Mouse (Mus musculus) heart, embryonic 11.5 days (tissue): ENCODE measurements at regions not wholly inside any gene's neighbourhood (a gene's known extent, or its start where the extent isn't known, plus 50 kb on each side); places are given as distances from the start of the nearest gene placed in this dataset.

Experiments
- ATAC-seq: fragments of 200-750 bp; cut with Nextera tagmentation; replicated peaks from 2 replicates; pipeline ENCODE4 v1.8.0; 2017; ENCODE audit warnings: moderate library complexity; ENCODE audit not compliant: insufficient number of reproducible peaks, low FRiP score, low TSS enrichment
- H3K27ac ChIP-seq: fragments of 300-500 bp; sonication (generic); 2 replicates; pipeline ENCODE4 v1.5.1; 2014; ENCODE audit warnings: mild to moderate bottlenecking, low read depth, low read length
- H3K27me3 ChIP-seq: fragments of 300-500 bp; sonication (generic); 2 replicates; pipeline ENCODE4 v1.6.1; 2014; ENCODE audit warnings: mild to moderate bottlenecking, low read length, mixed read lengths; ENCODE audit not compliant: control insufficient read depth, insufficient read depth
- H3K36me3 ChIP-seq: fragments of 300-500 bp; sonication (generic); 2 replicates; pipeline ENCODE4 v1.6.1; 2014; ENCODE audit warnings: mild to moderate bottlenecking, low read length, moderate library complexity, mixed read lengths; ENCODE audit not compliant: control insufficient read depth, insufficient read depth
- H3K4me1 ChIP-seq: fragments of 300-500 bp; sonication (generic); 2 replicates; pipeline ENCODE4 v1.6.1; 2014; ENCODE audit warnings: low read length; ENCODE audit not compliant: control insufficient read depth, insufficient read depth
- H3K4me2 ChIP-seq: fragments of 300-500 bp; sonication (generic); 2 replicates; pipeline ENCODE4 v1.6.1; 2014; ENCODE audit warnings: mild to moderate bottlenecking, moderate library complexity
- H3K4me3 ChIP-seq: fragments of 300-500 bp; sonication (generic); 2 replicates; pipeline ENCODE4 v1.5.1; 2014; ENCODE audit warnings: low read depth, low read length
- H3K9ac ChIP-seq: fragments of 300-500 bp; sonication (generic); 2 replicates; pipeline ENCODE4 v1.6.1; 2014; ENCODE audit warnings: mild to moderate bottlenecking, low read depth, low read length, moderate library complexity
- H3K9me3 ChIP-seq: fragments of 300-500 bp; sonication (generic); replicated peaks from 2 replicates; pipeline ENCODE4 v1.6.1; 2016; ENCODE audit warnings: low read length; ENCODE audit not compliant: control insufficient read depth
- WGBS: fragments of 180-500 bp; shearing (Covaris S2); extraction: QIAGEN DNeasy Blood & Tissue Kit; methylation state at CpG from one replicate; pipeline ENCODE4 v1.1.7; 2014; ENCODE audit not compliant: insufficient replicate concordance; 5-methylcytosine and 5-hydroxymethylcytosine counted together

GRCm38 (mm10) chr12:44006795-44007194, 203.3 kb downstream of the Dnajb9 start:
- H3K9ac ChIP-seq: no peak overlapping the region
- 60% methylated on average over 2 of the region's 2 CpGs for WGBS
- no peaks in the 10 kb centered on the region for H3K36me3 ChIP-seq

DNA sequence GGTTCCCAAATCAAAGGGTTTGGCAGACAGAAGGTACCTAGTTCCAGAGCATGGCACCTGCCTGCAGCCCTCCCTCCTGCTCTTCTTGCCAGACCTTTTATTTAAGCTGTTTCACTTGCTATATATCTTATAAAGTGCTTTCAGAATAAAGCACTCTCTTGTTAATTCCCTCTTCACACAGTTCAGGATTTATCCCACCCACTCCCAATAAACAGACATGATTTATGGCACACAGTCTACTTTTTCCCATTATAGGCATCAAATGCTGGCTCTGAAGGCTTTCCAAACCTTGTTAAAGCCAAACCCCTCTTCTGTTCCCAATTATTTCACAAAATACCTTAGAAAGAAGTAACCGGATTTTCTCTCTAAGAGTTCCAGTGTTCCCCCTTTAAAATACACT, 226.6 kb downstream of the Dnajb9 start:
- ATAC-seq: no peak
- Histone ChIP-seq H3K27ac (no peak overlapping the region), H3K27me3 (no peaks in the 10 kb centered on the region), H3K9me3 (no peaks in the 10 kb centered on the region), H3K9ac (no peak overlapping the region), H3K36me3 (no peaks in the 10 kb centered on the region), H3K4me1 (no peaks in the 10 kb centered on the region), H3K4me3 (no peak overlapping the region), H3K4me2 (no peak overlapping the region)
- WGBS: 83% methylated on average over 1 of the region's 1 CpGs

More at GRCm38 (mm10) chr12:44006795-44007194, 203.3 kb downstream of the Dnajb9 start:
- H3K4me2 ChIP-seq: no peak overlapping the region
- H3K27ac ChIP-seq: no peak overlapping the region
- H3K27me3 ChIP-seq: no peaks in the 10 kb centered on the region
- H3K4me3 ChIP-seq: no peak overlapping the region
- ATAC-seq: no peak
- H3K4me1 ChIP-seq: no peaks in the 10 kb centered on the region
- H3K9me3 ChIP-seq: no peaks in the 10 kb centered on the region

- Histone ChIP-seq H3K9me3 (no peaks in the 10 kb centered on the region), H3K4me3 (no peak overlapping the region), H3K27me3 (no peaks in the 10 kb centered on the region), H3K27ac (no peak overlapping the region), H3K9ac (no peak overlapping the region), H3K36me3 (no peaks in the 10 kb centered on the region), H3K4me2 (no peak overlapping the region), H3K4me1 (no peaks in the 10 kb centered on the region)
- WGBS: 66% methylated on average over 1 of the region's 1 CpGs
- ATAC-seq: no peak
These were observed 246.2 kb downstream of the Dnajb9 start for GRCm38 (mm10) chr12:43963973-43964372.

GRCm38 (mm10) chr12:43962551-43963120, 247.5 kb downstream of the Dnajb9 start:
- H3K9me3 ChIP-seq: no peaks in the 10 kb centered on the region

DNA sequence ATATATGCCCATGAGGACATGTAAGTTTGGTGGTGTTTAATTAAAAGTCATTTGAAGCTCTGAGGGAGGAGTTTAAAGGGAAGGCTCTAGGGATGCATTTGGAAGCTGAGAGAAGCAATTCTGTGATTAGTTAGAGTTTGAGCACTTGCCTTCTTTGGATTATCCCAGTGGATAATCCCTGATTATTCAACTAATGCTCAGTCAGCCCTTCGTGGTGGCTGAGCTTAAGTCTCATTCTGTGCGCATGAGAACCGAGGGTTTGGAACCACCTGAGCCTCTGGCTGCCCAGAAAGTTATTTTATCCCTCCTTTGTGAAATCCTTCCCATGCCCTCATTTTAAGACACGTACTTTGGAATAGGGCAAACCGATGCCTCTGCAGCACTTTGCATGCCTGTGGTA, 285.9 kb downstream of the Dnajb9 start:
- Histone ChIP-seq H3K27ac (no peak overlapping the region), H3K27me3 (no peaks in the 10 kb centered on the region), H3K36me3 (no peaks in the 10 kb centered on the region), H3K4me2 (no peak overlapping the region), H3K9me3 (no peaks in the 10 kb centered on the region), H3K4me3 (no peak overlapping the region), H3K4me1 (no peaks in the 10 kb centered on the region), H3K9ac (no peak overlapping the region)
- 75% methylated on average over 5 of the region's 5 CpGs for WGBS
- ATAC-seq: no peak

More at GRCm38 (mm10) chr12:43962551-43963120, 247.5 kb downstream of the Dnajb9 start:
- Histone ChIP-seq H3K4me3 (no peak overlapping the region), H3K27me3 (no peaks in the 10 kb centered on the region), H3K4me2 (no peak overlapping the region), H3K36me3 (no peaks in the 10 kb centered on the region), H3K4me1 (no peaks in the 10 kb centered on the region), H3K9ac (no peak overlapping the region), H3K27ac (no peak overlapping the region)
- 72% methylated on average over 6 of the region's 6 CpGs for WGBS
- ATAC-seq: no peak

- Histone ChIP-seq H3K36me3 (no peaks in the 10 kb centered on the region), H3K4me2 (no peak overlapping the region), H3K9ac (no peak overlapping the region), H3K27me3 (no peaks in the 10 kb centered on the region), H3K27ac (no peak overlapping the region), H3K4me3 (no peak overlapping the region), H3K4me1 (no peaks in the 10 kb centered on the region), H3K9me3 (no peaks in the 10 kb centered on the region)
- ATAC-seq: no peak
- WGBS: 72% methylated on average over 4 of the region's 4 CpGs
These were observed 289.7 kb downstream of the Dnajb9 start for GRCm38 (mm10) chr12:43920396-43920795.

GRCm38 (mm10) chr12:43919114-43919513, 291.0 kb downstream of the Dnajb9 start:
- Histone ChIP-seq H3K36me3 (no peaks in the 10 kb centered on the region), H3K27me3 (no peaks in the 10 kb centered on the region), H3K4me3 (no peak overlapping the region), H3K27ac (no peak overlapping the region), H3K4me1 (no peaks in the 10 kb centered on the region), H3K4me2 (no peak overlapping the region), H3K9me3 (no peaks in the 10 kb centered on the region), H3K9ac (no peak overlapping the region)
- no peak for ATAC-seq
- 81% methylated on average over 3 of the region's 3 CpGs for WGBS

DNA sequence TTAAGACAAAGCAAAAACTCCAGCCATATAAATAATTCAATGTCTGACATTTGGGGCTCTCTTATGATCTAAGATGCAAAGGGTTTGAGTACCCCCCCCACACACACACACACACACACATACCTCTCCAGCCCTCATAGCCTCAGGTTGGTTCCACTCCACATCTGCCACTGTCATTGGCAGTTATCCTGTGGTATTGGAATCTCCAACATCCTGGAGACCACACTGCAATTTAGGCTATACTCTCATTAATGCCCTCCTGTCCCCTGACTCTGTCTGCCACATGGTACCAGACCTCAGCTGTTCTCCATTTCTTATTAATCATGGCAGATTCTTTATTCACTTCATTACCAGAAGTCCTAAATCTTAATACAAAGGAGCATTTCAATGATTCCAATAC, 293.3 kb downstream of the Dnajb9 start:
- H3K4me3 ChIP-seq: no peak overlapping the region
- H3K4me2 ChIP-seq: no peak overlapping the region
- no peak overlapping the region for H3K9ac ChIP-seq
- no peaks in the 10 kb centered on the region for H3K4me1 ChIP-seq
- no peaks in the 10 kb centered on the region for H3K36me3 ChIP-seq
- H3K27me3 ChIP-seq: no peaks in the 10 kb centered on the region
- H3K27ac ChIP-seq: no peak overlapping the region
- no peaks in the 10 kb centered on the region for H3K9me3 ChIP-seq
- no peak for ATAC-seq

DNA sequence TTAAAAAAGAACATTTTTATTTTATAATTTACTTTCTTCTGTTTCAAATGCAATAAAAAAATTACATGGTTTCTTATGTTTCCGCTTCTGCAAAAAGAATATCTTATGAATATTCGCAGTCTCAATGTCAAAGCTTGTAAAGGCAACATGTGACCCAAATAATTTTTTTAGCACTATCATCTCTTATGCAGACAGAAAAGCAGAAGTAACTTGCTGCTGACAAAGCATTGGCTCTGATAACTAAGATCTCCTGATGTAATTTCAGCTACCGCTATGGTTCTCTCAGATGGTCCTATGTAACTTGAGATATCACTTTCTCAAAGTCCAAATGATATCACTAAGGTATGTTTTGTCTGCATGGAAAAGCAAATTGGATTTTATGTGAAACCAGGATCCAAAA, 310.9 kb downstream of the Dnajb9 start:
- Histone ChIP-seq H3K27ac (no peak overlapping the region), H3K9me3 (no peaks in the 10 kb centered on the region), H3K36me3 (no peaks in the 10 kb centered on the region), H3K27me3 (no peaks in the 10 kb centered on the region), H3K9ac (no peak overlapping the region), H3K4me2 (no peak overlapping the region), H3K4me3 (no peak overlapping the region), H3K4me1 (no peaks in the 10 kb centered on the region)
- ATAC-seq: no peak
- WGBS: 88% methylated on average over 3 of the region's 3 CpGs
